Mouse (Mus musculus) lung, postnatal 0 days (tissue): ENCODE measurements around the gene Dbnl.

Source experiments
- CTCF ChIP-seq: IDR thresholded peaks from 2 replicates; pipeline ENCODE4 v1.5.1; 2016; ENCODE audit warnings: antibody characterized with exemption, mild to moderate bottlenecking
- EP300 ChIP-seq: IDR thresholded peaks from 2 replicates; pipeline ENCODE4 v1.6.1; 2016; ENCODE audit warnings: antibody characterized with exemption, mild to moderate bottlenecking, control low read depth

- no peak for TF ChIP-seq EP300
- TF ChIP-seq CTCF = no peak
These were observed 47.7 kb upstream of the Dbnl start for GRCm38 (mm10) chr11:5740599-5740964.
